Mouse (Mus musculus) forebrain, embryonic 12.5 days (tissue): ENCODE measurements around the gene Mgat4d. TPM values are rescaled to one million over a fixed set of nuclear protein-coding genes. Genes with fewer than 3 reads are reported as not detected.
A peak's percentile ranks its signal among the peaks of the same experiment; 100 is the strongest.

Experiments used
- ATAC-seq: fragments of 200-750 bp; cut with Nextera tagmentation; 2 replicates; pipeline ENCODE4 v1.8.0; 2017; ENCODE audit warnings: moderate TSS enrichment; ENCODE audit not compliant: low FRiP score
- H3K27ac ChIP-seq: fragments of 300-500 bp; sonication (generic); 2 replicates; pipeline ENCODE4 v1.5.1; 2016; ENCODE audit warnings: mild to moderate bottlenecking
- H3K27me3 ChIP-seq: fragments of 300-500 bp; sonication (generic); 2 replicates; pipeline ENCODE4 v1.6.1; 2016; ENCODE audit warnings: mild to moderate bottlenecking
- H3K36me3 ChIP-seq: fragments of 300-500 bp; sonication (generic); replicated peaks from 2 replicates; pipeline ENCODE4 v1.6.1; 2016; ENCODE audit warnings: mild to moderate bottlenecking
- H3K4me1 ChIP-seq: fragments of 300-500 bp; sonication (generic); 2 replicates; pipeline ENCODE4 v1.6.1; 2016
- H3K4me2 ChIP-seq: fragments of 300-500 bp; sonication (generic); 2 replicates; pipeline ENCODE4 v1.6.1; 2016; ENCODE audit warnings: mild to moderate bottlenecking, moderate library complexity
- H3K4me3 ChIP-seq: fragments of 300-500 bp; sonication (generic); replicated peaks from 2 replicates; pipeline ENCODE4 v1.5.1; 2016; ENCODE audit warnings: mild to moderate bottlenecking
- H3K9ac ChIP-seq: fragments of 300-500 bp; sonication (generic); 2 replicates; pipeline ENCODE4 v1.6.1; 2016; ENCODE audit warnings: mild to moderate bottlenecking
- H3K9me3 ChIP-seq: fragments of 300-500 bp; sonication (generic); 2 replicates; pipeline ENCODE4 v1.6.1; 2016
- WGBS: fragments of 180-500 bp; shearing (Covaris S2); methylation state at CpG from one replicate; pipeline ENCODE4 v1.1.7; 2016; 5-methylcytosine and 5-hydroxymethylcytosine counted together
- polyA plus RNA-seq: library from polyadenylated mRNA; unstranded; fragments of >200 nt; fragmentation: Nextera tagmentation; extraction: Ambion mirVana; gene quantifications from 2 replicates; pipeline ENCODE4 v1.2.1, GENCODE M21; 2016

Gene Mgat4d
- polyA plus RNA-seq, 1 experiment from 2014 or later: not detected

- Histone ChIP-seq H3K27ac (no peak overlapping the region), H3K4me1 (no peaks in the 10 kb centered on the region), H3K36me3 (no peaks in the 10 kb centered on the region), H3K4me3 (no peak overlapping the region), H3K4me2 (no peak overlapping the region), H3K27me3 (no peaks in the 10 kb centered on the region), H3K9ac (no peak overlapping the region), H3K9me3 (no peaks in the 10 kb centered on the region)
- WGBS: 90% methylated on average over 3 of the region's 3 CpGs
- no peak for ATAC-seq
These were observed 6.2 kb upstream of the Mgat4d start for GRCm38 (mm10) chr8:83342076-83342475.

DNA sequence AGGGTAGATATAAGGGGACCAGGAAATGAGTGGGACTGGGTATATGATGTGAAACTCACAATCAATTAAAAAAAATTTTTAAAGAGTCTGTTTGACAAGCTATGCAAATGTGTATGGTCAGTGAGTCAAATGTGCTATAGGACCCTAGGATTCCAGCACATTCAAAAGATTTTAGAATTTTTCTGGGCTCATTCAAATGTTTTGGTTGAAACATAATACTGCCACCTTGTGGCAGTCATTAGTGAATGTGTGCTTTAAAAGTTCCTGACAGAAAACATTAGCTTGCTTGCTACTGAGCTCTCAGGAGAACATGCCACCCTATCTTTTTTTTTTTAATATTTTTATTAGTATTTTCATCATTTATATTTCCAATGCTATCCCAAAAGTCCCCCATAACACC is 5.6 kb upstream of the Mgat4d start:
- Histone ChIP-seq H3K27me3 (no peaks in the 10 kb centered on the region), H3K4me1 (no peaks in the 10 kb centered on the region), H3K4me3 (no peak overlapping the region), H3K27ac (no peak overlapping the region), H3K9ac (no peak overlapping the region), H3K9me3 (no peaks in the 10 kb centered on the region), H3K36me3 (no peaks in the 10 kb centered on the region), H3K4me2 (no peak overlapping the region)
- no peak for ATAC-seq

DNA sequence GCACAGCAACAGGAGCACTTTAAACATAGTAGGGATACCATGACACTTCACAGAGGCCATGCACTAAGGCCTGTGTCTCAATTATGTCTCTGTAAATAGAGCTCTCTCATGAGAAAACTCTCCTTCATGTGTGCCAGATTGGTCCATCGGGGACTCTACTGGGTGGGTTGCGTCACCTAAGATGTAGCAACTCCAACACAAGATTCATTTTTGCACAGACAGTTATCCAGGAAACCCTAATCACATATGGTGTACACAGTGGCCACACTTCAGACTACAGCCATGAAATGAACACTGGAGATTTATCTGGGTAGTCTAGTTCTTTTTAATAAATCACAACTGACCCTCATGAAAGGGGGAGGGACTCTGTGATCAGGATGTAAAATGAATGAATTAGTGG is 3.0 kb downstream of the Mgat4d start:
- Histone ChIP-seq H3K4me2 (no peak overlapping the region), H3K9me3 (no peaks in the 10 kb centered on the region), H3K27ac (no peak overlapping the region), H3K9ac (no peak overlapping the region), H3K36me3 (no peaks in the 10 kb centered on the region), H3K27me3 (no peaks in the 10 kb centered on the region), H3K4me1 (no peaks in the 10 kb centered on the region), H3K4me3 (no peak overlapping the region)
- 94% methylated on average over 2 of the region's 2 CpGs for WGBS
- ATAC-seq: no peak

DNA sequence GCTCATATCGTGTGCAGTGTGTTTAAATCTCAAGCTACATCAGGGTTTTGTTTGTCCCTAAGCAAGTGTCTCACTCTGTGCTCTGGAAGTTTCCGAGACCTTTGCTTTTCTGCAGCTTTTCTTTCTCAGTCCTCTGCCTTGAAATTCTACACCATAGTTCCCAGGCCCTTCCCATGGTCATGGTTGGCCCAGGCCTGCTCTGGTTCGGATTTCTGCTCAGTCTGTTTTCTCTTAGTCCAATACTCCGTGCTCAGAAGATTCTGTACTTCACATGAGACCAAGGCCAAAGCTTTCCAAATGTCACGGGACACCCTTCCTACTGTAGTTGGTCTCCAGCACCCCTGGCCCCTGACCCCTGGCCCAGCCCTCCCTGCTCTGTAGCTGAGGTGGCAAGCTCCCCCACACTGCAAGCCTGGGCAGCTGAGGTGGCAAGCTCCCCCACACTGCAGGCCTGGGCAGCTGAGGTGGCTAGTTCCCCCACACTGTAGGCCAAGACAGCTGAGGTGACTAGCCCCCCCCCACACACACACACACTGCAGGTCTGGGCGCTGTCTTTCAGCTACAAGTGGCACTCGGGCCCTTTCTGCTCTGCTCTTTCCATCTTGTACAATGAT is 15.0 kb downstream of the Mgat4d start:
- H3K4me1 ChIP-seq: no peaks in the 10 kb centered on the region
- H3K27me3 ChIP-seq: no peaks in the 10 kb centered on the region
- H3K9ac ChIP-seq: no peak overlapping the region
- no peak overlapping the region for H3K4me3 ChIP-seq
- no peak overlapping the region for H3K4me2 ChIP-seq
- H3K36me3 ChIP-seq: no peaks in the 10 kb centered on the region
- H3K9me3 ChIP-seq: no peaks in the 10 kb centered on the region
- no peak for ATAC-seq
- 72% methylated on average over 7 of the region's 7 CpGs for WGBS
- H3K27ac ChIP-seq: no peak overlapping the region

DNA sequence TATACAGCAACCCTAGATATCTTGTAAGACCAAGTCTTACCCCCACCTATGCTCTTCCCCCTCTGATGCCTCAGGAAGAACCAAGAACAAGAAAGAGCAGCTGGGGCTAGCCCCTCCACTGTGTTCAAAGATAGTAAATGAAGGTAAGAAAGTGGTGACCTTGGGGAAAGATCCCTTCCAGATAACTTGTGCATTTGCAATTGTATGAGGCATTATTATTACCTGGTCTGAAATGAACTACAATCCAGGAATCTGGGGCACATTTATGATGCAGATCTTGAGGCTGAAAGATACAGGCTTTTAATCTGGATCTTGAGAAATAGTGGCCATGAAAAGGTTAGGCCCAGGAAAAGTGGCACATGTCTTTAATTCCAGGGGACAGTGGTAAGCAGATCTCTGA is 29.0 kb downstream of the Mgat4d start:
- Histone ChIP-seq H3K9me3 (no peaks in the 10 kb centered on the region), H3K9ac (no peak overlapping the region), H3K27ac (no peak overlapping the region), H3K36me3 (no peaks in the 10 kb centered on the region), H3K27me3 (no peaks in the 10 kb centered on the region), H3K4me2 (no peak overlapping the region), H3K4me3 (no peak overlapping the region), H3K4me1 (no peaks in the 10 kb centered on the region)
- ATAC-seq: no peak

- Histone ChIP-seq H3K36me3 (no peaks in the 10 kb centered on the region), H3K4me2 (no peak overlapping the region), H3K27me3 (no peaks in the 10 kb centered on the region), H3K4me1 (no peaks in the 10 kb centered on the region), H3K9me3 (no peaks in the 10 kb centered on the region), H3K4me3 (no peak overlapping the region), H3K9ac (no peak overlapping the region), H3K27ac (no peak overlapping the region)
- 83% methylated on average over 4 of the region's 4 CpGs for WGBS
- no peak for ATAC-seq
These were observed 31.9 kb downstream of the Mgat4d start for GRCm38 (mm10) chr8:83380141-83380540.

GRCm38 (mm10) chr8:83381016-83381415 is 32.7 kb downstream of the Mgat4d start:
- whole genome bisulfite sequencing: 80% methylated on average over 2 of the region's 2 CpGs
- no peak overlapping the region for H3K27ac ChIP-seq
- ATAC-seq: no peak

DNA sequence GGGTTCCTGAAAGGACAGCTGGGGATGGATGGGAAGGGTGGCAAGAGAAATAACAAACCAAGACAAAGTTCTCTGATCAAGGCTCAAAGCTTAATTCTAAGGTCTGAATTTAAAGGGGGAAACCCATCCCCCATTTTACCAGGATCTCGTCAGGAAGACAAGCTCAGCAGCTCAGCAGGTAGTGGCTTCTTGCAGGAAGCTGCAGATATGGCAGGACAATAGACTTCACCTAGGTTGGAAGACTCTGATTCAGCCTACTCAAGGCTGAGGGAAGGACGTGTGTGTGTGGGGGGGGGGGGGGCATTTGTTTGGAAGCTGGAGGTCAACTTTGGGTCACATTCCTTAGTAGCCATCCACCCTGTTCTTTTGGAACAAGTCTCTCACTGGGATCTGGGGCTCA is 34.6 kb downstream of the Mgat4d start:
- no peaks in the 10 kb centered on the region for H3K36me3 ChIP-seq
- ATAC-seq: no peak
- H3K4me1 ChIP-seq: no peaks in the 10 kb centered on the region
- 0 out of 2 replicates have a peak, but pooled peaks cover under 1% of the 10 kb centered on the region for H3K27me3 ChIP-seq
- no peaks in the 10 kb centered on the region for H3K9me3 ChIP-seq
- H3K4me2 ChIP-seq: no peak overlapping the region
- WGBS: 53% methylated on average over 2 of the region's 2 CpGs
- H3K27ac ChIP-seq: no peak overlapping the region
- H3K4me3 ChIP-seq: no peak overlapping the region
- H3K9ac ChIP-seq: no peak overlapping the region

More at GRCm38 (mm10) chr8:83381016-83381415, 32.7 kb downstream of the Mgat4d start:
- H3K36me3 ChIP-seq: no peaks in the 10 kb centered on the region
- no peaks in the 10 kb centered on the region for H3K27me3 ChIP-seq
- no peak overlapping the region for H3K9ac ChIP-seq
- no peak overlapping the region for H3K4me2 ChIP-seq
- no peak overlapping the region for H3K4me3 ChIP-seq
- H3K4me1 ChIP-seq: no peaks in the 10 kb centered on the region
- no peaks in the 10 kb centered on the region for H3K9me3 ChIP-seq

DNA sequence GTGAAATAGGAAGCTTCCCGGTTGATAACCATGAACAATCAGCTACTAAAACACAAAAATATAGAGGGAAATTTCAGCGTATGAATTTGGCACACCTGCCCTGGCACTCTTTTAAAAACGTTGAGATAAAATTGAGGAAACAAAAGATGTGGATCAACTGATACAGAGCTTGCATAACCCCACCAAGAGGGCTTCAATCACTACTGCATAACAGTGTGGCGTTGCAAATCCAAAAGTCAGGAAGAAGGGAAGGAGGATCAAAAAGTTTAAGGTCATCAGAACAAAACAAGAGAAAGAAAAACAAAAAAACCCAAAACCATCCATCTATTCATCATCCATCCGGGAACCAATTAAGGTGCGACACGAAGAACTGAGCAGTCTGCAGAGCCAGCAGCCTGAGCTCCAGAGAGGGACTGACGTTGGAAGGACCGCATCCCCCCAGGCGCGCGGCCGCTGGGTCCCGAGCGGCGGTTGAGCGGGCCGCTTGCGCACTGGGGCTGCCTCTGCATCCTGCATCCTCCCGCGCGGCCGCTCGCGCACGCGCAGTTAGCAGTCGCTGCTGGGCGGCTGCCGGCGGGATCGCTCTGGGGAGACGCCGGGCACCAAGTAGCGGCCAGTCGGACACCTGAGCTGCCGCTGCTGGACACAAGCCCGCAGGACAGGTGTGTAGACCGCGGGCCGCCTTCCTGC is 41.2 kb downstream of the Mgat4d start, which contains the start of gene Clgn:
TSS of gene Clgn (plus strand) at position 552 of the 690 bp plus-strand sequence.
- no peaks in the 10 kb centered on the region for H3K36me3 ChIP-seq
- H3K27ac ChIP-seq: no peak within 1 kb of the TSS
- peak within 1 kb of the TSS; percentile 72 for H3K4me3 ChIP-seq
- ATAC-seq: peak; percentile 94
- peaks cover 6% of the 10 kb centered on the region for H3K4me1 ChIP-seq
- peaks cover 23% of the 10 kb centered on the region for H3K27me3 ChIP-seq
- peak within 1 kb of the TSS; percentile 80 for H3K9ac ChIP-seq
- H3K4me2 ChIP-seq: peak within 1 kb of the TSS; percentile 88
- H3K9me3 ChIP-seq: no peaks in the 10 kb centered on the region
- WGBS: 4% methylated on average over 41 of the region's 41 CpGs

GRCm38 (mm10) chr8:83390006-83390701 is 41.9 kb downstream of the Mgat4d start:
- peaks cover 6% of the 10 kb centered on the region for H3K4me1 ChIP-seq
- peak overlapping the region; percentile 88 for H3K4me2 ChIP-seq
- no peak overlapping the region for H3K27ac ChIP-seq
- peaks cover 23% of the 10 kb centered on the region for H3K27me3 ChIP-seq
- peak overlapping the region; percentile 80 for H3K9ac ChIP-seq
- no peaks in the 10 kb centered on the region for H3K36me3 ChIP-seq
- H3K9me3 ChIP-seq: no peaks in the 10 kb centered on the region
- WGBS: 7% methylated on average over 14 of the region's 14 CpGs
- peak overlapping the region; percentile 72 for H3K4me3 ChIP-seq
- peak; percentile 59; the same call in 1 of the 2 replicates for ATAC-seq

DNA sequence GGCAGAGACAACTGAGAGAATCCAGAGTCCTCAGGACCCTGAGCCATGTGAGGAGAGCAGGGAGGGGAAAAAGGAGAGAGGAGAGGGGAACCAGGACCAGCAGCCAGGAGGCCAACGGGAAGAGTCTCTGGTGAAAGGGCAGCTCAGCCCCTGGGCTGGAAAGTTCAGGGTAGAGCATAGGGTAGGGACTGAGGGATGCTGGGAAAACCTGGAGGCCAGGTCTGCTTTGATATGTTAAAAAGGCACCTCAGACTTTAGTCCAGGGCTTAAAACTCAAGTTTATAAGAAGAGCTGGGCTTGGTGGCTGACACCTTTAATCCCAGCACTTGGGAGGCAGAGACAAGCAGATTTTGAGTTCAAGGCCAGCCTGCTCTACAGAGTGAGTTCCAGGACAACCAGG is 44.2 kb downstream of the Mgat4d start:
- WGBS: 63% methylated on average over 1 of the region's 1 CpGs
- no peak overlapping the region for H3K9ac ChIP-seq

GRCm38 (mm10) chr8:83394325-83394724 is 46.1 kb downstream of the Mgat4d start:
- Histone ChIP-seq H3K4me1 (peaks cover 6% of the 10 kb centered on the region), H3K27me3 (peaks cover 12% of the 10 kb centered on the region; the same call in 1 of the 2 replicates), H3K9me3 (no peaks in the 10 kb centered on the region), H3K4me2 (no peak overlapping the region), H3K9ac (no peak overlapping the region), H3K4me3 (no peak overlapping the region), H3K36me3 (no peaks in the 10 kb centered on the region), H3K27ac (no peak overlapping the region)
- 93% methylated on average over 5 of the region's 5 CpGs for WGBS
- no peak for ATAC-seq

More for the DNA sequence above, 44.2 kb downstream of the Mgat4d start:
- Histone ChIP-seq H3K4me2 (no peak overlapping the region), H3K27ac (no peak overlapping the region), H3K4me1 (peaks cover 6% of the 10 kb centered on the region), H3K4me3 (no peak overlapping the region), H3K27me3 (peaks cover 23% of the 10 kb centered on the region), H3K9me3 (no peaks in the 10 kb centered on the region), H3K36me3 (no peaks in the 10 kb centered on the region)
- no peak for ATAC-seq
